Mouse (Mus musculus) heart, embryonic 16.5 days (tissue): ENCODE data around the gene Col15a1. TPM values are rescaled to one million over a fixed set of nuclear protein-coding genes. Genes with fewer than 3 reads are reported as not detected.

Experiments
- ATAC-seq: fragments of 200-750 bp; cut with Nextera tagmentation; replicated peaks from 2 replicates; pipeline ENCODE4 v1.8.0; 2017; ENCODE audit warnings: moderate number of reproducible peaks; ENCODE audit not compliant: insufficient read depth, low FRiP score; ENCODE audit errors: extremely low read depth
- H3K27ac ChIP-seq: fragments of 300-500 bp; sonication (generic); 2 replicates; pipeline ENCODE4 v1.5.1; 2014; ENCODE audit warnings: mild to moderate bottlenecking, low read length, control low read depth, moderate library complexity
- H3K27me3 ChIP-seq: fragments of 300-500 bp; sonication (generic); 2 replicates; pipeline ENCODE4 v1.6.1; 2014; ENCODE audit warnings: low read length, mixed read lengths; ENCODE audit not compliant: control insufficient read depth, insufficient read depth
- H3K36me3 ChIP-seq: fragments of 300-500 bp; sonication (generic); 2 replicates; pipeline ENCODE4 v1.6.1; 2014; ENCODE audit not compliant: control insufficient read depth, insufficient read depth
- H3K4me1 ChIP-seq: fragments of 300-500 bp; sonication (generic); 2 replicates; pipeline ENCODE4 v1.6.1; 2014; ENCODE audit warnings: low read length, mixed read lengths; ENCODE audit not compliant: control insufficient read depth, insufficient read depth
- H3K4me2 ChIP-seq: fragments of 300-500 bp; sonication (generic); 2 replicates; pipeline ENCODE4 v1.6.1; 2014; ENCODE audit warnings: low read depth, mild to moderate bottlenecking, control low read depth, low read length
- H3K4me3 ChIP-seq: fragments of 300-500 bp; sonication (generic); 2 replicates; pipeline ENCODE4 v1.5.1; 2014; ENCODE audit warnings: mild to moderate bottlenecking, control low read depth, low read length
- H3K9ac ChIP-seq: fragments of 300-500 bp; sonication (generic); 2 replicates; pipeline ENCODE4 v1.6.1; 2014; ENCODE audit warnings: low read length, control low read depth
- H3K9me3 ChIP-seq: fragments of 300-500 bp; sonication (generic); replicated peaks from 2 replicates; pipeline ENCODE4 v1.6.1; 2016; ENCODE audit warnings: low read length; ENCODE audit not compliant: control insufficient read depth
- WGBS: fragments of 180-500 bp; shearing (Covaris S2); extraction: QIAGEN DNeasy Blood & Tissue Kit; methylation state at CpG from one replicate; pipeline ENCODE4 v1.1.7; 2014; 5-methylcytosine and 5-hydroxymethylcytosine counted together
- polyA plus RNA-seq: library from polyadenylated mRNA; unstranded; fragments of >200 nt; fragmentation: Nextera tagmentation; extraction: Ambion mirVana; gene quantifications from 2 replicates; pipeline ENCODE4 v1.2.1, GENCODE M21; 2015

Gene Col15a1
- polyA plus RNA-seq, 1 experiment from 2014 or later, result 13.5 TPM

- H3K9me3 ChIP-seq, result no peaks in the 10 kb centered on the region
- no peak overlapping the region for H3K4me2 ChIP-seq
- peaks cover 3% of the 10 kb centered on the region for H3K4me1 ChIP-seq
- no peak for ATAC-seq
- no peak overlapping the region for H3K27ac ChIP-seq
- WGBS, result 59% methylated on average over 3 of the region's 3 CpGs
- no peaks in the 10 kb centered on the region for H3K36me3 ChIP-seq
- no peak overlapping the region for H3K9ac ChIP-seq
- no peaks in the 10 kb centered on the region; the same call in 1 of the 2 replicates for H3K27me3 ChIP-seq
- H3K4me3 ChIP-seq, result no peak overlapping the region
Measured at GRCm38 (mm10) chr4:47222146-47222545, 14.2 kb downstream of the Col15a1 start.

- no peak overlapping the region for H3K4me3 ChIP-seq
- H3K36me3 ChIP-seq, result no peaks in the 10 kb centered on the region
- H3K4me1 ChIP-seq, result peaks cover 14% of the 10 kb centered on the region
- H3K9me3 ChIP-seq, result no peaks in the 10 kb centered on the region
- H3K4me2 ChIP-seq, result no peak overlapping the region
- H3K9ac ChIP-seq, result no peak overlapping the region
- WGBS, result 68% methylated on average over 6 of the region's 6 CpGs
- H3K27ac ChIP-seq, result no peak overlapping the region
- no peak for ATAC-seq
- no peaks in the 10 kb centered on the region; the same call in 1 of the 2 replicates for H3K27me3 ChIP-seq
Measured at GRCm38 (mm10) chr4:47225920-47226319, 18.0 kb downstream of the Col15a1 start.

GRCm38 (mm10) chr4:47227101-47227500 lies 19.1 kb downstream of the Col15a1 start:
- Histone ChIP-seq H3K27ac (no peak overlapping the region), H3K4me2 (no peak overlapping the region), H3K4me1 (peaks cover 14% of the 10 kb centered on the region), H3K9me3 (no peaks in the 10 kb centered on the region), H3K4me3 (no peak overlapping the region), H3K27me3 (no peaks in the 10 kb centered on the region; the same call in 1 of the 2 replicates), H3K36me3 (no peaks in the 10 kb centered on the region), H3K9ac (no peak overlapping the region)
- no peak for ATAC-seq
- 71% methylated on average over 4 of the region's 4 CpGs for WGBS

GRCm38 (mm10) chr4:47227756-47228155 lies 19.8 kb downstream of the Col15a1 start:
- no peaks in the 10 kb centered on the region for H3K36me3 ChIP-seq
- 24% methylated on average over 6 of the region's 6 CpGs for WGBS
- H3K4me1 ChIP-seq, result peaks cover 14% of the 10 kb centered on the region
- H3K27me3 ChIP-seq, result no peaks in the 10 kb centered on the region
- peak overlapping the region; percentile 7; the same call in 1 of the 2 replicates for H3K4me2 ChIP-seq
- H3K9ac ChIP-seq, result no peak overlapping the region
- H3K4me3 ChIP-seq, result no peak overlapping the region
- no peaks in the 10 kb centered on the region for H3K9me3 ChIP-seq
- peak overlapping the region; percentile 42 for H3K27ac ChIP-seq
- ATAC-seq, result peak; percentile 65

GRCm38 (mm10) chr4:47228945-47229344 lies 21.0 kb downstream of the Col15a1 start:
- H3K27ac ChIP-seq, result no peak overlapping the region
- no peaks in the 10 kb centered on the region for H3K9me3 ChIP-seq
- H3K36me3 ChIP-seq, result no peaks in the 10 kb centered on the region
- H3K9ac ChIP-seq, result no peak overlapping the region
- no peak overlapping the region for H3K4me3 ChIP-seq
- H3K4me2 ChIP-seq, result no peak overlapping the region
- ATAC-seq, result no peak
- WGBS, result 80% methylated on average over 5 of the region's 5 CpGs
- no peaks in the 10 kb centered on the region for H3K27me3 ChIP-seq
- peaks cover 17% of the 10 kb centered on the region for H3K4me1 ChIP-seq

- no peak overlapping the region for H3K4me3 ChIP-seq
- peaks cover 28% of the 10 kb centered on the region for H3K4me1 ChIP-seq
- WGBS, result 83% methylated on average over 7 of the region's 7 CpGs
- no peaks in the 10 kb centered on the region for H3K36me3 ChIP-seq
- H3K27me3 ChIP-seq, result no peaks in the 10 kb centered on the region
- no peak overlapping the region for H3K4me2 ChIP-seq
- H3K9me3 ChIP-seq, result no peaks in the 10 kb centered on the region
- no peak for ATAC-seq
- H3K9ac ChIP-seq, result no peak overlapping the region
- H3K27ac ChIP-seq, result no peak overlapping the region
Measured at GRCm38 (mm10) chr4:47230498-47230897, 22.5 kb downstream of the Col15a1 start.

DNA sequence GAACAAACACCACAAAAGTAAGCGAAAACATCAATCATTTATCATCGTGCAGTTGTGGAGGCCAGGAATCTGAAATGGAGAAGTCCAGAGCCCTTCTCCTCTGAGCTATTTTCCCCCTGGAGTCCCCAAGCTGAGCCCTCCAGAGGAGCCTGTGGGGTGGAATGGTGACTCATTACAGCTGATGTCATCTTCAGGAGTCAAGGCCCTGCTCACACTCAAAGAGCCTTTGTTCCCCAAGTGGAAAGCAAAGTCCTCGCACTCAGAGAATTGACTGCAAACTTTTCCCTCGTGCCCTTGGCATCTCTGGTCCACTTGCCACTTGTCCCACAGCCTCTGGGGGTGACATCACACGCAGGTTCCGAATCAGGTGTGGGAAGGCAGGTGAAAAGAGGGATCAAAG lies 23.4 kb downstream of the Col15a1 start:
- peaks cover 28% of the 10 kb centered on the region for H3K4me1 ChIP-seq
- no peaks in the 10 kb centered on the region for H3K36me3 ChIP-seq
- no peak overlapping the region for H3K4me2 ChIP-seq
- 0 out of 2 replicates have a peak overlapping the region, but pooled peaks have one; percentile 13 for H3K27ac ChIP-seq
- H3K9me3 ChIP-seq, result no peaks in the 10 kb centered on the region
- ATAC-seq, result no peak
- H3K4me3 ChIP-seq, result no peak overlapping the region
- no peak overlapping the region for H3K9ac ChIP-seq
- WGBS, result 65% methylated on average over 6 of the region's 6 CpGs
- no peaks in the 10 kb centered on the region for H3K27me3 ChIP-seq

GRCm38 (mm10) chr4:47233192-47233835 lies 25.4 kb downstream of the Col15a1 start:
- Histone ChIP-seq H3K4me1 (peaks cover 14% of the 10 kb centered on the region), H3K4me2 (no peak overlapping the region), H3K36me3 (no peaks in the 10 kb centered on the region), H3K27me3 (no peaks in the 10 kb centered on the region), H3K27ac (peak overlapping the region; percentile 52), H3K4me3 (no peak overlapping the region), H3K9me3 (no peaks in the 10 kb centered on the region), H3K9ac (no peak overlapping the region)
- WGBS, result 63% methylated on average over 14 of the region's 14 CpGs
- 0 out of 2 replicates have a peak, but pooled peaks have one; percentile 19 for ATAC-seq

GRCm38 (mm10) chr4:47234667-47235267 lies 26.8 kb downstream of the Col15a1 start:
- no peak overlapping the region for H3K27ac ChIP-seq
- H3K4me3 ChIP-seq, result no peak overlapping the region
- no peak overlapping the region for H3K4me2 ChIP-seq
- no peak; the same call in 1 of the 2 replicates for ATAC-seq
- WGBS, result 14% methylated on average over 17 of the region's 17 CpGs
- H3K9ac ChIP-seq, result no peak overlapping the region
- no peaks in the 10 kb centered on the region for H3K27me3 ChIP-seq
- H3K9me3 ChIP-seq, result no peaks in the 10 kb centered on the region
- peaks cover 17% of the 10 kb centered on the region for H3K4me1 ChIP-seq
- no peaks in the 10 kb centered on the region for H3K36me3 ChIP-seq
